Mouse (Mus musculus) testis, adult 10 weeks (tissue): ENCODE measurements around the gene Rpl18. TPM values are rescaled to one million over a fixed set of nuclear protein-coding genes. Genes with fewer than 3 reads are reported as not detected.

ENCODE experiments used
- polyA plus RNA-seq: library from polyadenylated mRNA; stranded (reverse); fragments of 350-450 nt; fragmentation: Illumina TruSeq; extraction: RNeasy Lipid Tissue Mini Kit (QIAGEN cat#74804); gene quantifications from one replicate; pipeline ENCODE4 v1.2.3, GENCODE M21; 2014; ENCODE audit warnings: low read depth, low replicate concordance

Gene Rpl18
- 0.69 TPM for polyA plus RNA-seq

GRCm38 (mm10) chr7:45715090-45715708, at the start of gene Rpl18:
TSS of gene Rpl18 (plus strand) at chr7:45715457.

GRCm38 (mm10) chr7:45666161-45666560, 49.1 kb upstream of the Rpl18 start, which contains the start of gene Fut2:
TSS of gene Fut2 (minus strand) at chr7:45666394.

GRCm38 (mm10) chr7:45683396-45684050, 31.7 kb upstream of the Rpl18 start, which contains the start of gene Ntn5:
TSS of gene Ntn5 (plus strand) at chr7:45684022.

DNA sequence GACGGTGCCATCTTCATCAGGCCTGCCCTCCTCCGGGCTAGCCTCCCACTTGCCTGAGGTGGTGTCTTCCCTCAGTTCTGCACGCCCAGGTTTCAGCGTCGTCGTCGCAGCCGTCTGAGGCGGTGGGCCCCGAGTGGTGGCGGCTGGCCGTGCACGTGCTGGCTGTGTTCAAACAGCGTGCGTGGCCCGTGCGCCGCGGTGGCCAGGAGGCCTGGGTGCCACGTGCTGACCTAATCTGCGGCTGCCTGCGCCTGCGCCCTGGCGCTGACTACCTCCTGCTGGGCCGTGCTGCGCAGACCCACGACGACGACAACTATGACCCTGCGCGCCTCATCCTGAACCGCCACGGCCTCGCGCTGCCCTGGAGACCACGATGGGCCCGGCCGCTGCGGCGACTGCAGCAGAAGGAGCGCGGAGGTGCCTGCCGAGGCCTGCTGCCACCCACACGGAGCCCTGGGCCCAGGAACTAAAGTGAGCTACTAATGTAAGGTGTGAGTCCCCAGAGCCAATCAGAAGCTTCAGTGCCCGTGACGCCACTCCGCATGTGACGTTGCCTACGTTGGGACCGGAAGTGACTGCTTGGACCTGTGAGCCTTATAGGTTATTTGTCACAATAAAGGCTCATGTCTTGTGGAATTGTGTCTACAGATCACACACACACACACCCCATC, 21.2 kb upstream of the Rpl18 start, which contains the start of gene Sec1:
Gene Sec1, minus strand, starts transcription at position 482 of the 671 bp plus-strand sequence.

GRCm38 (mm10) chr7:45699523-45700141, 15.6 kb upstream of the Rpl18 start, which contains the start of gene Car11:
TSS of gene Car11 (plus strand) at chr7:45699843.

GRCm38 (mm10) chr7:45704730-45705442, 10.4 kb upstream of the Rpl18 start, which contains the start of gene Dbp:
TSS of gene Dbp (plus strand) at chr7:45705088.

GRCm38 (mm10) chr7:45717918-45718297, 2.7 kb downstream of the Rpl18 start, which contains the start of gene Sphk2:
TSS of gene Sphk2 (minus strand) at chr7:45718002.

DNA sequence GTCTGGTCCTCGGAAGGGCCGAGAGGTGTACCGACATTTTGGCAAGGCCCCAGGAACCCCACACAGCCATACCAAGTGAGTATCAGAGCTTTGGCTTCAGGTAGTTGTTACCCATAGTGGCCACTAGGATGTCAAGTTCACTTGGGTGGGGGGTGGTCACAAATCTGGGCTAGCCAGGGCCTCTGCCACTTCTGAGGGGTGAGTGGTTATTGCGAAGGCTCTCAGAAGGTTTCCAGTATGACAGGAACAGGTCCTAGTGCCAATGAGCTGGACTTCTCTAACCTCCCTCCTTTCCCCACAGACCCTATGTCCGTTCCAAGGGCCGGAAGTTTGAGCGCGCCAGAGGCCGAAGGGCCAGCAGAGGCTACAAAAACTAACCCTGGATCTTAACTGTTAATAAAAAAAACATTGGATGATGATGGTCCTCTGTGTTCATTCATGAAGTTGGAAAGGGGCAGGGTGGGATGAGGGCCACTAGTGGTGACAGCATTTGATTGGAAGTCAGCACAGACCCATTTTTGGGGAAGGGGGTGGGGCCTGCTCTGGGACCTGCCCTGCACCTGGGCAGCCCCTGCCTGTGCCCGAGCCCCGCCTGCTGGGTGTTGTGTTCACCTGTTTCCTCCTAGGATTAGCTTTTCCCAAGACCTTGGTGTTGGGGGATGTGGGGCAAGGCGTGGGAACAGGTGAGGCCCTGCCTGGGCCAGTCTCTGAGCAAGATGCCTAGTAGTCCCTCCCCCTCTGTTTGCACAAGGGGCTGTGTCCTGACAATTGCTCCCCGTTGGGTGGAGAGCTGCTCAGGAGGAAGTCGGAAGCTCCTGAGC, 5.4 kb downstream of the Rpl18 start, which contains the start of gene Fam83e:
Gene Fam83e, plus strand, starts transcription at position 800 of the 821 bp plus-strand sequence.

DNA sequence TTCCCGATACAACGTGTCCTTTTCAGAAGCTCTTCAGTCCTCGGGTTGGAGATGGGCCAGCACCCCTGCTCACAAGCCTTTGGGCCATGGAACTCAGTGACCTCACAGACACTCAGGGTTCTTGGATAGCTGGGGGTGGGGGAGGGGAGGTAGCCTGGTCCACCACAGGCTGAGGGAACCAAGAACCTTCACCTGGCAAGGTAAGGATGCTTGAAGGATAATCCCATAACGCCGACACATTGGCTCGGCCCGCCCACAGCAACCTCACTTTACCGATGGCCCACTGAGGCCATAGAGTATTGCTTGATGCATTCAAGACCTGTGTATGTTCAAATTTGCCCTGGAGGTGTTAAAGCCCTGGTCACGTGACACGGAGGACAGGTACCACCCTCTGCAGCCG, 10.5 kb downstream of the Rpl18 start, which contains the start of gene Spaca4:
Gene Spaca4, minus strand, starts transcription at position 101 of the 400 bp plus-strand sequence.

Other genes with a start within 250 kb of the Rpl18 start
- gene Bax, start 248.6 kb upstream of the Rpl18 start, polyA plus RNA-seq, result 0.29 TPM
- gene Tulp2, start 233.6 kb upstream of the Rpl18 start, polyA plus RNA-seq, result 121 TPM
- gene Gm45808, start 228.6 kb upstream of the Rpl18 start, polyA plus RNA-seq, result not detected
- 6.7 TPM for gene Dhdh, start 226.7 kb upstream of the Rpl18 start, polyA plus RNA-seq
- gene Nucb1, start 205.1 kb upstream of the Rpl18 start, polyA plus RNA-seq, result 18.8 TPM
- 0.73 TPM for gene Ppp1r15a, start 189.2 kb upstream of the Rpl18 start, polyA plus RNA-seq
- gene Plekha4, start 189.1 kb upstream of the Rpl18 start, polyA plus RNA-seq, result 2.1 TPM
- not detected for gene Hsd17b14, start 160.6 kb upstream of the Rpl18 start, polyA plus RNA-seq
- gene Bcat2, start 145.3 kb upstream of the Rpl18 start, polyA plus RNA-seq, result 4.4 TPM
- gene Fgf21, start 100.0 kb upstream of the Rpl18 start, polyA plus RNA-seq, result not detected
- not detected for gene Fut1, start 98.2 kb upstream of the Rpl18 start, polyA plus RNA-seq
- gene Izumo1, start 93.6 kb upstream of the Rpl18 start, polyA plus RNA-seq, result 55.9 TPM
- gene Rasip1, start 88.0 kb upstream of the Rpl18 start, polyA plus RNA-seq, result not detected
- 0.11 TPM for gene Mamstr, start 75.5 kb upstream of the Rpl18 start, polyA plus RNA-seq
- 0.17 TPM for gene Fut2, start 49.1 kb upstream of the Rpl18 start, polyA plus RNA-seq
- not detected for gene Ntn5, start 31.4 kb upstream of the Rpl18 start, polyA plus RNA-seq
- gene Sec1, start 21.1 kb upstream of the Rpl18 start, polyA plus RNA-seq, result 1.2 TPM
- not detected for gene Car11, start 15.6 kb upstream of the Rpl18 start, polyA plus RNA-seq
- gene Dbp, start 10.4 kb upstream of the Rpl18 start, polyA plus RNA-seq, result 2.3 TPM
- 0.57 TPM for gene Sphk2, start 2.5 kb downstream of the Rpl18 start, polyA plus RNA-seq
- gene Fam83e, start 5.8 kb downstream of the Rpl18 start, polyA plus RNA-seq, result 23.8 TPM
- 0.35 TPM for gene Spaca4, start 10.4 kb downstream of the Rpl18 start, polyA plus RNA-seq
- gene Lmtk3, start 68.3 kb downstream of the Rpl18 start, polyA plus RNA-seq, result not detected
- gene Sult2b1, start 69.2 kb downstream of the Rpl18 start, polyA plus RNA-seq, result 2.8 TPM
- 69.6 TPM for gene Cyth2, start 99.1 kb downstream of the Rpl18 start, polyA plus RNA-seq
- not detected for gene Kcnj14, start 109.3 kb downstream of the Rpl18 start, polyA plus RNA-seq
- 1.2 TPM for gene Grwd1, start 115.5 kb downstream of the Rpl18 start, polyA plus RNA-seq
- gene Kdelr1, start 157.3 kb downstream of the Rpl18 start, polyA plus RNA-seq, result 20.4 TPM
- gene Grin2d, start 162.9 kb downstream of the Rpl18 start, polyA plus RNA-seq, result 0.99 TPM
- gene Syngr4, start 181.3 kb downstream of the Rpl18 start, polyA plus RNA-seq, result 46.7 TPM
- gene Tmem143, start 181.5 kb downstream of the Rpl18 start, polyA plus RNA-seq, result 0.35 TPM
- gene Emp3, start 205.9 kb downstream of the Rpl18 start, polyA plus RNA-seq, result 1.3 TPM
- 2.9 TPM for gene Ccdc114, start 208.6 kb downstream of the Rpl18 start, polyA plus RNA-seq